Mouse (Mus musculus): ENCODE results near the gene Tspo. TPM values are rescaled to one million over a fixed set of nuclear protein-coding genes. Genes with fewer than 3 reads are reported as not detected.

Tspo gene
- total RNA-seq, 2 experiments from 2014 or later = 24.9 to 33.5 TPM

DNA sequence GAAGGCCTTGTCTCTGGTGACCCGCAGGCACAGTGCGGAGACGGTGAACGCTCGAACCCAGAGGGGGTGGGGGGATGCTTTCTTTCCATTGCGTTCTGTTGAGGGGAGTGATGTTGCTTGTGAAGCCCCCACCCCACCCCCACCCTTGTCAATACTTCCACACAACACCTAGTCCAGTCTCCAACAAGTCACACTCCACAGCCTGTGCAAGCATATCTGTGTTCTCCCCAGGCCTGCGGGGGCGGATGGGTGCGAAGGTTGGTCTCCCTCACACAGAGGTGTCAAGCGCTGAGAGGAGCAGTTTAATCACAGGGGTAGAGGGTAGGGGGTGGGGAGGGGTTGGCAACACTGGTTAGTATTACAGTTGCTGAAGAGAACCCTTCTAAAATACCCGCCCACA, 42.8 kb downstream of the Tspo start:
- no peak for DNase-seq
- intact Hi-C loops (cut with DNase I; ENCODE audit: low total_unique reads) = no loop called here

DNA sequence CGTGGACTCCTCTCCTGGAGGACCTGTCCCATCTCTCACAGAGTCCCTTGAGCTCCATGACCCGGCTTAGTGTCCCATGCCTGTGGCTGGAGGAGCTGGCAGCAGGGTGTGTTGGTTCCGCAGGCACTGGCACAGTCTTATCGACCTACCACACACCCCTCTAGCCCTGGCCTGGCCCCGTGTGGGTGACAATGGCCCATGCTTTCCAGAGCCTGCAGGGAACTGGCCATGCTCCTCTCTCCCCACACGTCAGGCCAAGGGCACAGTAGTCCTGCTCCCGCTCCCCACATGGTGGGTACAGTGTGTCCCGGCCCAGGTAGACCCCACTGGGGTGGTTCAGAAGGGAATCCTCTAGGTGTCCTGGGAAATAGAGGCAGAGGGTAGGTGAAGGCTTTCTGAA, 43.3 kb downstream of the Tspo start:
- intact Hi-C loops (cut with DNase I; ENCODE audit: low total_unique reads) = no loop called here
- no peak for DNase-seq

DNA sequence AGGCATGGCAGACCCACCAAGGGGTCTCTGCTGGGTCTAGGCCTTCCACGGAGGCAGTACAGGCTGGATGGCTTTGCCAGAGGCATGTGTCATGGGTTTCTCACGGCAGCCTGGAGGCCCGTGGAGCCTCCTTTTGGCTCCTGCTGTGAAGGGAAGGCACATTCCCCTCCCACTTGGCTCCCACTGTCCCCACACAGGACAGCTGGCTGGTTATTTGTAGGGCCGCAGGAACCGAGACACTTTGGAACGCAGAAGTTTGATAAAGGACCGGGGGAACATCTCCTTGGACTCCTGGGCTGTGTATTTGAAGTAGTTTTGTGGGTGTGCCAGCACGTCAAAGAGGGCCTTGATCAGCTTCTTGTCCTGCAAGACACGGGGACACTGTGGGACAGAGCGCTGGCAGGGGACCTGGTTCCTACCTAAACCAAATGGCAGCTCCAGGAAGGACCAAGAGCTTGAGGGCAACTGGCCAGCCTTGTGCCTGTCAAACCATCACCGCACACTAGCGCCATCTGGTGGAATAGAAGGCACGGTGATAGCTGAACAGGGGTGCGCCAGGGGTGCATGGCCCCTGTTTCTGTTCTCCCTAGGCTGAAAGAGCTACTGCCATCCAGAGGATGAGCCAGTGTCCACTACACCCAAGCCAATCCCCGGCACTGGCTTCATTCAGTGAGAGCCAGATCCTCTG, 43.9 kb downstream of the Tspo start:
- peak; percentile 79 for DNase-seq
- intact Hi-C loops (cut with DNase I; ENCODE audit: low total_unique reads) = no loop called here

DNA sequence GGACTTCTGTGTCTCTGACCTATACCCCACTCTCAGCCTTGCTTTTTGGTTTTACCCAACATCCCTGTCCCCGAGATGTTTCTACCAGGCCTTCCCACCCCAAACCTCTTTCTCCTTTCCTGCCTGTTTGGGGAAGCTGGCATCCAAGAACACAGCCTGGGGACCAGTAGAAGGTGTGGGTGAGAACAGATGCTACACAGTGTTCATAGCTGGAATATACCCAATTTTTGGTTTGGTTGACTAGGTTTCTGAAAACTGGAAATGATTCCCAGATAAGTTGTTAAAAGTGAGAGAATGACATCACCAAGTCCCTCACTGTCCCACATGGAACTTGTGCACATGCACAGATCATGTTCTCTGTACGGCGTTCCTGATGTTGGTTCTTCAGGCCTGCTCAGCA, 51.9 kb downstream of the Tspo start:
- DNase-seq = no peak
- intact Hi-C loops (cut with DNase I; ENCODE audit: low total_unique reads) = no loop called here

Small RNAs within 50 kb of the gene (microRNA-seq; reads per million reads assigned to microRNA genes)
- 0 reads per million in 2 experiments for gene Gm24575

Other genes starting within 250 kb of the Tspo start
- gene Arfgap3, start 213.3 kb upstream of the Tspo start, total RNA-seq (2021) = 10 to 100 TPM in 1 of 2 experiments, 1 to 10 TPM in 1; 9.7 to 10.0 TPM
- gene Pacsin2, start 99.0 kb upstream of the Tspo start, total RNA-seq (2021) = 10 to 100 TPM; 43.9 to 45.1 TPM
- 1 to 10 TPM; 3.6 to 5.1 TPM for gene Ttll1, start 52.7 kb upstream of the Tspo start, total RNA-seq (2021)
- gene Bik, start 36.7 kb upstream of the Tspo start, total RNA-seq (2021) = 1 to 10 TPM; 2.8 to 3.2 TPM
- gene Mcat, start 195 bp downstream of the Tspo start, total RNA-seq (2021) = 10 to 100 TPM; 20.4 to 21.9 TPM
- gene Ttll12, start 31.6 kb downstream of the Tspo start, total RNA-seq (2021) = 1 to 10 TPM; 6.3 to 8.3 TPM
- gene Scube1, start 161.4 kb downstream of the Tspo start, total RNA-seq (2021) = 1 to 10 TPM; 1.2 to 1.7 TPM
- gene Mpped1, start 215.9 kb downstream of the Tspo start, total RNA-seq (2021) = not detected